Mouse (Mus musculus): ENCODE results near the gene Hcrt. TPM values are rescaled to one million over a fixed set of nuclear protein-coding genes. Genes with fewer than 3 reads are reported as not detected.

Gene Hcrt
- polyA plus RNA-seq (2017; shearing (Covaris generic)): not detected

GRCm38 (mm10) chr11:100762831-100763230 lies at the start of gene Hcrt:
Hcrt (minus strand) TSS chr11:100762931.

GRCm38 (mm10) chr11:100770646-100771408 lies 8.1 kb upstream of the Hcrt start, which contains the start of gene Ghdc:
Ghdc (minus strand) TSS chr11:100770957.

GRCm38 (mm10) chr11:100759611-100760233 lies 3.0 kb downstream of the Hcrt start, which contains the start of gene Kcnh4:
Kcnh4 (minus strand) TSS chr11:100759942.

GRCm38 (mm10) chr11:100738066-100738604 lies 24.6 kb downstream of the Hcrt start, which contains the start of gene Rab5c:
Rab5c (minus strand) TSS chr11:100738215.

GRCm38 (mm10) chr11:100713735-100714533 lies 48.8 kb downstream of the Hcrt start, which contains the start of gene Hspb9:
Hspb9 (plus strand) TSS chr11:100713850.

GRCm38 (mm10) chr11:100711783-100712615 lies 50.7 kb downstream of the Hcrt start, which contains the start of gene Kat2a:
Kat2a (minus strand) TSS chr11:100712465.

Other genes with a start within 250 kb of the Hcrt start
- gene Acly, start 234.9 kb downstream of the Hcrt start, polyA plus RNA-seq (2017; shearing (Covaris generic)): 206 TPM
- 0.15 TPM for gene Ttc25, start 217.3 kb downstream of the Hcrt start, polyA plus RNA-seq (2017; shearing (Covaris generic))
- 425 TPM for gene Cnp, start 188.0 kb downstream of the Hcrt start, polyA plus RNA-seq (2017; shearing (Covaris generic))
- 33.4 TPM for gene Nkiras2, start 143.7 kb downstream of the Hcrt start, polyA plus RNA-seq (2017; shearing (Covaris generic))
- 661 TPM for gene Dnajc7, start 142.8 kb downstream of the Hcrt start, polyA plus RNA-seq (2017; shearing (Covaris generic))
- 0.33 TPM for gene Zfp385c, start 70.5 kb downstream of the Hcrt start, polyA plus RNA-seq (2017; shearing (Covaris generic))
- gene Dhx58, start 58.7 kb downstream of the Hcrt start, polyA plus RNA-seq (2017; shearing (Covaris generic)): 37.6 TPM
- gene Kat2a, start 50.5 kb downstream of the Hcrt start, polyA plus RNA-seq (2017; shearing (Covaris generic)): 30.4 TPM
- 1.2 TPM for gene Hspb9, start 49.1 kb downstream of the Hcrt start, polyA plus RNA-seq (2017; shearing (Covaris generic))
- gene Rab5c, start 24.7 kb downstream of the Hcrt start, polyA plus RNA-seq (2017; shearing (Covaris generic)): 61.0 TPM
- gene Kcnh4, start 3.0 kb downstream of the Hcrt start, polyA plus RNA-seq (2017; shearing (Covaris generic)): 0.07 TPM
- gene Ghdc, start 8.0 kb upstream of the Hcrt start, polyA plus RNA-seq (2017; shearing (Covaris generic)): 5.4 TPM
- 123 TPM for gene Stat5b, start 87.8 kb upstream of the Hcrt start, polyA plus RNA-seq (2017; shearing (Covaris generic))
- gene Stat5a, start 96.4 kb upstream of the Hcrt start, polyA plus RNA-seq (2017; shearing (Covaris generic)): 105 TPM
- gene Stat3, start 176.6 kb upstream of the Hcrt start, polyA plus RNA-seq (2017; shearing (Covaris generic)): 221 TPM
- 0.31 TPM for gene Cavin1, start 208.0 kb upstream of the Hcrt start, polyA plus RNA-seq (2017; shearing (Covaris generic))
- 6.4 TPM for gene Atp6v0a1, start 246.5 kb upstream of the Hcrt start, polyA plus RNA-seq (2017; shearing (Covaris generic))